Mouse (Mus musculus) R1 (cell line): ENCODE data around the gene Cyp2c23.

ENCODE experiments used
- DNase-seq: peaks from one replicate; pipeline ENCODE4 v3.0.0-alpha.2; 2018; ENCODE audit warnings: low read depth, low spot score

Gene Cyp2c23

GRCm38 (mm10) chr19:43973711-43974110 lies 55.3 kb downstream of the Cyp2c23 start:
- DNase-seq, result no peak

GRCm38 (mm10) chr19:43972129-43972528 lies 56.9 kb downstream of the Cyp2c23 start:
- no peak for DNase-seq

GRCm38 (mm10) chr19:43968436-43969026 lies 60.5 kb downstream of the Cyp2c23 start:
- no peak for DNase-seq

- DNase-seq, result no peak
These were observed 62.5 kb downstream of the Cyp2c23 start for GRCm38 (mm10) chr19:43966481-43966880.

GRCm38 (mm10) chr19:43965496-43966085 lies 63.4 kb downstream of the Cyp2c23 start:
- DNase-seq, result no peak

- DNase-seq, result no peak
These were observed 66.2 kb downstream of the Cyp2c23 start for GRCm38 (mm10) chr19:43962795-43963194.

- peak; percentile 78 for DNase-seq
These were observed 67.8 kb downstream of the Cyp2c23 start for GRCm38 (mm10) chr19:43961185-43961584.

GRCm38 (mm10) chr19:43960014-43960413 lies 69.0 kb downstream of the Cyp2c23 start:
- no peak for DNase-seq

- DNase-seq, result peak; percentile 78
These were observed 69.8 kb downstream of the Cyp2c23 start for GRCm38 (mm10) chr19:43959162-43959561.

- no peak for DNase-seq
These were observed 71.1 kb downstream of the Cyp2c23 start for GRCm38 (mm10) chr19:43957881-43958280.

GRCm38 (mm10) chr19:43957402-43957801 lies 71.6 kb downstream of the Cyp2c23 start:
- no peak for DNase-seq

GRCm38 (mm10) chr19:43955266-43955665 lies 73.7 kb downstream of the Cyp2c23 start:
- no peak for DNase-seq
